Mouse (Mus musculus) layer of hippocampus, adult 9-10 months (tissue): ENCODE measurements around the gene Lmo7.

Source experiments
- DNase-seq: peaks from one replicate; pipeline ENCODE4 v3.0.0; 2022; ENCODE audit warnings: low spot score

The Lmo7 gene

DNA sequence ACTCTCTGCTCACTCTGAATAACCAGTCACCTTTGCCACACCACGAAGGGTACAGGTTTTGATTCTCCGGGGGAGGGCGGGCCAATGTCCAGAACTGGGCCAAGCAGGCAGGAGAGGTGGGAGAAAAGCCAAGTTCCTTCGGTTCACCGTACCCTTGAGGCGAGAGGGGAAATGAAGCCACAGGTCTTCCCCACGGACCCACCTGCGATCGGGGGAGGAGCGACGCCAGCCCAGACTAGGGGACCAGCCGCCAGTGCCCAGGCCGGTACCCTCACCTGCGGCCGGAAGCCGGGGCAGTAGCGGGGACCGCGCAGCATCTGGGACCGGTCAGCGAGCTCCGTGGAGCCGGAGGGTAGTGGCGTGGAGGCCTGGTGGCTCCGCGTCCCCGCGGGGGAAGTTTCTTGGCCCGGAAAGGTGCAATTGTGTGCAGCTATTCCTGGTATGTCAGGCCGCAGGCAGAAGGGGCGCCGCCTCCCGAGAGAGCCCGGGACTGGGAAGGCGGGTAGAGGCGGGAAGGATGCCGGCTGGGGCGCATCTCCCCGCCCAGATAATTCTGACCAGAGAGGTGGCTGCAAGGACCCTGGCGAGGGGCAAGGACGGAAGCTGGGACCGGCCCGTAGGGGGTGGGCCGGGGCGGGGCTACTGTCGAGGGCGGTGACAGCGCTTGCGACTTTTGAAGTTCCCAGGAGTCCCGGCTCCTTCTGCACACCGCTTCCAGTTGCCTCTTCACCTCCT is at the start of gene Lmo7, which contains the start of gene Gm9922:
Lmo7 (plus strand) TSS at position 721 of the 735 bp plus-strand sequence.
Gm9922 (minus strand) TSS at position 578 of the 735 bp plus-strand sequence.
- DNase-seq = no peak

GRCm38 (mm10) chr14:101687696-101688095 is 42.1 kb upstream of the Lmo7 start:
- DNase-seq = no peak

DNA sequence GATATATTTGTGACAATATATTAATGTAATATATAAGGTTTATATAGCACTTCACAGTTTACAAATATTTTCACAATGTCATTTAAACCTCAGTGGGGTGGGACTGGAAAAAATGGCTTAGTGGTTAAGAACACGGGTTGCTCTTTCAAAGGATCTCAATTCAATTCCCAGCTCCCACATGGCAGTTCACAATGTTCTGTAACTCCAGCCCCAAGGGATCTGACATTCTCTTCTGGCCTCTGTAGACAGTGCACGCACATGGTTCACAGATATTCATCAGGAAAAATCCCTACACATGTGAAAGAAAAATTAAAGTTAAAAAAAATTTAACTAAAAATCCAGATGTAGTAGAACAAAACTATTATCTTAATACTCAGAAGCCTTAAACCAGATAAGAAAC is 41.4 kb upstream of the Lmo7 start:
- DNase-seq = no peak

GRCm38 (mm10) chr14:101704479-101704878 is 25.3 kb upstream of the Lmo7 start:
- DNase-seq = no peak

DNA sequence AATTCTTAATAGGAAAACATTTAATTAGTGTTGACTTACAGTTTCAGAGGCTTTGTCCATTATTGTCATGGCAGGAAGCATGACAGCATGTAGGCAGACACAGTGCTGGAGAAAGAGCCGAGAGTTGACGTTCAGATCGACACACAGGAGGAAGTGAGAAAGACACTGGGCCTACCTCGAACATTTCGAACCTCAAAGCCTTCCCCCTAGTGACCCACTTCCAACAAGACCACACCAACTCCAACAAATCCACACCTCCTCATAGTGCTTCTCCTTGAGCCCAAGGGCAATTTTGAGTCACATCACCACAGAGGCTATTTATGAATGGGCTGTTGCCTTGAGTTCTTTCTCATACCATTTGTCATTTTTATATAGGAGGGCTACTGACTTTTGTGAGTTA is 22.7 kb upstream of the Lmo7 start:
- DNase-seq = no peak

DNA sequence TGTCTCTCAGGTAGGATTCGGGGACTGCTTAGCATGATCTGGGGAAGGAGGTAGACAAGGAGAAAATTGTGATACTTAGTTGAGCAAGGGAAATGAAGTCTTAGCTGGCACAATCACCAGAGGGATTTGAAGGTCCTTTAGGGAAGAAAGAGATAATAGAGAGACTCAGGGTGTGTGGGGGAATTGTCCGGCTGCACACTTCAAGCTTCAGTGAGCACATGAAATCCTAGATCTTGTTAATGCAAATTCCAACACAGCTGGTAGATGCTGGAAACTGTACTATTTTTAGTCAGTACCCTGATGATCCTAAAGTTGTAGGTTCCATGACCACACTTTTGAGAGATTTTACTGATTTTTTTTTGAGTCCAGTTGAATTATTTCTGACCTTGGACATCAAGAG is 15.3 kb upstream of the Lmo7 start:
- DNase-seq = no peak

GRCm38 (mm10) chr14:101729972-101730692 is 375 bp downstream of the Lmo7 start:
- DNase-seq = no peak

DNA sequence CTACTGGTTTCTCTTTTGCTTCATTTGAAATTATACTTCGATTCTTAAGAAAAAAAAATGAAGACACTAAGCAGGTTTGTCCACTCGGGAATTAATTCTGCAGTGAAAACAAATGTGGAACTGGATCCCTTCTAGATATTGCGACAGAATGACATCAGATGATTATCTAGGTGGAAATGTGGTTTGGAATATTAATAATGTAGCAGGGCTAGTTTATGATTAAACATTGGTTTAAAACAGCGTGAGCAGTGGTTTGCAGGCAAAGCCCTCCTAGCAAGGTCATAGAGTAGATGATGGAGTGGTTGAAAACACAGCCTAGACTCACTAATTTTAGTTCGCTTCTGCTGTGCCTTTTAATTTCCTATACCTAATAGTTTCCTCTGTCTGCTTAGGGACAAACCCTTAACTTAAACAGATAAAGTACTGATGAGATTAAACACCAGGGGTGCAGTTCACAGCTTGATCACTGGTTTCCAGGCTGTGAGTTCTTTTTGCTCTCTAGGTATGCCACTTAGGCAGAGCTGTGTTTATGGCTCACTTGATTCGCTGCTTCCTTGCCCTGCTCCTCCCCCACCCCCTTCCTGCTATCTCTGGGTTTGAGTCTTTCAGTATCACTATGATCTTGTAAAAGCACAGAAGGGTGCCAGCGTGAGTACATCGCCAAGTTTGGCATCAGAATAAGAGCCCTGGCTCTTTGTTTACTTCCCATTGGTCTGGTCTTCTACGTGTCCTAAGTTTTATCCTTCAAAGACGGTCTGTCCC is 4.0 kb downstream of the Lmo7 start:
- DNase-seq = no peak

DNA sequence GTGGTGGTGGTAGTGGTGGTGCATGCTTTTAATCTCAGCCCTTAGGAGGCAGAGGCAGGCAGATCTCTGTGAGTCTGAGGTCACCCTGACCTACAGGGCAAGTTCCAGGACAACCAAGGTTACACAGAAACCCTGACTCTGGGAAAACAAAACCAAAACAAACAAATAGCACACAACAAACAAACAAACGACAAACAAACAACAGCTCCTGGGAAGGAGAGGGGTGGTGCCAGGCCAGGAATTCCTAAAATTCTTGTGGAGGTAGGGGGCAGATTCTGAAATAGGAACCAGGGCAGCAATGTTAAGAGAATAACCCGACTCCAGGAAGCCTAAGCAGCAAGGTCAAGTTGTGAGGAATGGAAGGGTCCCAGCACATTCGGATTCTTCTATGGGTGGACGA is 7.7 kb downstream of the Lmo7 start:
- DNase-seq = no peak

GRCm38 (mm10) chr14:101746635-101747034 is 16.9 kb downstream of the Lmo7 start:
- DNase-seq = no peak

- DNase-seq = no peak
These were observed 18.1 kb downstream of the Lmo7 start for GRCm38 (mm10) chr14:101747811-101748210.

DNA sequence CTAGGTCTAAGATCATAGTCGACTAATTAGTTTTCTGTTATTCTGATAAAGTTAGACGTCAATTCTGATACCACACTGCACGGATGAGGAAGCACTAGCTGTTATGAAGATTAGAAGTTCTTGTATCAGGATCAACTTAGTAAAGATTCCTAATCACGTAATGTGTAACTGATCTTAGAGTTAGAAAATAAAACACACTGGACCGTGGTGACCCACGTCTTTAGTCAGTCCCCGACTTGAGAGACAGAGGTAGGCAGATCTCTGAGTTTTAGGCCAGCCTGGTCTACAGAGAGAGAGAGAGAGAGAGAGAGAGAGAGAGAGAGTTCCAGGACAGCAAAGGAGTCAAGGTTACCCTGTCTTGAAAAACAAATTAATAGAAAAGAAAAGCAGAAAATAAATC is 18.7 kb downstream of the Lmo7 start:
- DNase-seq = no peak

DNA sequence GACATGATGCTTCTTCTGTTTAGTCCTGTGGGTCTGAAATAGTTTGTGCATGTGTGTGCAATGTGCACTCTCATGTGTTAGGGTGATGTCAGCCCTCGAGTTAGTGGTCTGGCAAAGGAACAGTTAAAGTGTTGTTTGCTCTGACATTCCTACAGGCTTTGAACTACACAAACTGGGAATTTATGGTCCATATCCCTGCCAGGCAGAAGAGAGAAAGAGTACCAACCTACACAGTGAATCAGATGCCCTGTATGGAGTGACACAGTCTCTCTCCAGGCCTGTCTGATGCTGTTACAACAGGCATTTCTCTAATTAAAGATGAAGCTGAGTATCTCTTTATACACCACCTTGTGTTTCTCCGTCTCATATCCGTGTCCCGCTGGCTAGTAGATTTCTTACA is 21.2 kb downstream of the Lmo7 start:
- DNase-seq = no peak

GRCm38 (mm10) chr14:101755425-101755824 is 25.7 kb downstream of the Lmo7 start:
- DNase-seq = no peak

DNA sequence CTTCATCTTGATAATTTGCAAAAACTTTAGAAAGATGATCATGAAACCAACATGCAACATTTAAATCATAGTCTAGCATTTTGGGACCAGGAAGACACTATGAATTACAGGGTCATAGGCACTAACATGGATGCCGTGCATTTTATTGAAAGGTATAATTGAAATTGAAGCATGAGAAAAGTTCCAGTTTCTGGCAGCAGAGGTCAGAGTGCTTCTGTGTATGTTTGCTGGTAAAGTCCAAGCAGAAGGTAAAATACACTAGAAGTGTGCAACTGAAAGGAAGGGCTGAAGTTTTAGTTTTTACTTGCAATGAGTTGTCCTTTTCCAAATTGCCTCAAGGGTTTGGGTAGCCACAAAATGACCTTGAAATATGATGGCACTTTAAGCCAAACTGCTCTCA is 32.5 kb downstream of the Lmo7 start:
- no peak for DNase-seq

DNA sequence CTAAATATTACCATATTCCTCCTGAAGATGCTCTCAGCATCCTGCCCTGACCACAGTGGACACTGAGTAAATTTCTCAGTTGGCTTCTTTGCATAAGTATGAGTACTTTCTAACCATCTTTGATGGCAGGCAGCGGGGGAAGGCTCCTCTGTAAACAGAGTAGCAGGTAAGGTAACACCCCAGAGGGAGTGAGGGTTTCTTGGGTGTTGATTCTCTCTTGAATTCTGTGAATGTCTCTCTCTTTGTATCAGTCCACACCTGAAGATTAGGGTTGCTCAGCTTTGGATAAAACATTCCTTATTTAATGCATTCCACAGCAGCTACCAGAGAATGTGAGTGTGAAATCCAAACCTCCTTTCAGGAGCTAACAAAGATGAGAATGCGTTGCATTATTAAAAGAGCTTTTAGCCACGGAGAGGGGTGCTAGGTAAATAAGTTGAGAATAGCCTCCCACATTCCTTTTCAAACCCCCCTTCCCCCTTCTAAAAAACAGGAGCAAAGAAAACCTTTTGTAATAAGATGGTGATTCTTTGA is 34.1 kb downstream of the Lmo7 start:
- no peak for DNase-seq

GRCm38 (mm10) chr14:101771336-101771735 is 41.6 kb downstream of the Lmo7 start:
- no peak for DNase-seq

DNA sequence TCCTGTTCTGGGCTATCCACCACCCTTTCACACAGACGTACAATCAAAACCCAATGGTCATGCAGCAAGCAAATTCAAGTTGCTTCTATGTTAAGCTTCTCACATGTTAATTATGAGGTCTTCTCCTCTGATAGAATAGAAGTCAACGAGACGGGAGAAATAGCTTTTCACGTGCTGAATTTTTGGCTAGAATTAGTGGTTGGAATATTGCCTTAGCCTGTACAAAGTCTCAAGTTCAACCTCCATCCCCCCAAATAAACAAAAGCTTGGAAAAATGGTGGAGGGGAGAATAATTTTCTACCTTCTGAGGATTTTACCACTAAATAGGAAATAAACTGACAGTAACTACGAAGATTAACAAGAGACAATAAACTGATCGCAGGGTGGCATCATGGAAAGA is 42.0 kb downstream of the Lmo7 start:
- no peak for DNase-seq

GRCm38 (mm10) chr14:101774631-101775030 is 44.9 kb downstream of the Lmo7 start:
- peak; percentile 7 for DNase-seq

- DNase-seq = no peak
These were observed 46.8 kb downstream of the Lmo7 start for GRCm38 (mm10) chr14:101776296-101777128.

DNA sequence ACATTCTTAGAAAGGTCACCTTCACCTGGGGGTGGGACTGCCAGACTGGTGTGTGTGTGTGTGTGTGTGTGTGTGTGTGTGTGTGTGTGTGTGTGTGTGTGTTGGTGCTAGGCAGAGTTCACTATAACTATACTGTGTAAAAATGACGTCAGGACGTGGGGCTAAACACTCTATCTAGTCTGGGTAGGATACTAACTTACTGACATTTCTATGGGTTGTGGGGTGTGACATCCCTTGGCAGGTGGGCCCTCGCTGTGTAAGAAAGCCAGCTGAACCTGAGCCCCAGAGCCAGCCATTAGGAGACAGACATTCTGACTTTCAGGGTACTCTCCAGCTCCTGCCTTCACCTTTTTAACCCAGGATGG is 47.4 kb downstream of the Lmo7 start:
- no peak for DNase-seq

- no peak for DNase-seq
These were observed 48.7 kb downstream of the Lmo7 start for GRCm38 (mm10) chr14:101778426-101778825.
